Mouse (Mus musculus): Measurements from ENCODE around the gene Lrrc36. TPM values are rescaled to one million over a fixed set of nuclear protein-coding genes. Genes with fewer than 3 reads are reported as not detected.
A peak's percentile ranks its signal among the peaks of the same experiment; 100 is the strongest.

Lrrc36 gene
- under 1 TPM in 1 of 2 experiments, not detected in 1; 0.27 TPM for total RNA-seq (2021)
- long read RNA-seq, experiment 1, partial matches to known transcripts: 0 of 1 reads
- long read RNA-seq, experiment 1, other reads (novel, unspliced or antisense): 0 of 1 reads
- long read RNA-seq, experiment 2, partial matches to known transcripts: 0 of 2 reads
- long read RNA-seq, experiment 2, other reads (novel, unspliced or antisense): 2 of 2 reads

- H3K4me3 ChIP-seq: 0 out of 2 replicates have a peak within 1 kb of the TSS, but pooled peaks have one; percentile 11
- no peak within 1 kb of the TSS for H3K27ac ChIP-seq
- intact Hi-C loops (cut with DNase I): no loop called here
- peak in 1 of 2 experiments; percentile 19 for DNase-seq (ENCODE audit: extremely low spot score in 1 of 2, low spot score in 2 of 2)
- TF ChIP-seq CTCF (IDR thresholded peaks at IDR 0.05): peak; percentile 40
Measured at GRCm38 (mm10) chr8:105413391-105413790, at the start of gene Lrrc36, which contains the start of gene Kctd19. Gene Lrrc36, plus strand, starts transcription at chr8:105413571. Gene Kctd19, minus strand, starts transcription at chr8:105413502.

GRCm38 (mm10) chr8:105367107-105367506 is 46.3 kb upstream of the Lrrc36 start:
- no peak for DNase-seq (ENCODE audit: extremely low spot score in 1 of 2, low spot score in 2 of 2)
- H3K4me3 ChIP-seq: no peak overlapping the region
- intact Hi-C loops (cut with DNase I): no loop called here
- peak; percentile 47 for TF ChIP-seq CTCF (IDR thresholded peaks at IDR 0.05)
- no peak overlapping the region for H3K27ac ChIP-seq

GRCm38 (mm10) chr8:105372473-105372872 is 40.9 kb upstream of the Lrrc36 start:
- no peak for DNase-seq (ENCODE audit: extremely low spot score in 1 of 2, low spot score in 2 of 2)
- H3K4me3 ChIP-seq: no peak overlapping the region
- H3K27ac ChIP-seq: no peak overlapping the region
- no peak for TF ChIP-seq CTCF (IDR thresholded peaks at IDR 0.05)
- intact Hi-C loops (cut with DNase I): no loop called here

- Histone ChIP-seq H3K4me3 (no peak within 1 kb of the TSS), H3K27ac (no peak within 1 kb of the TSS)
- TF ChIP-seq CTCF (IDR thresholded peaks at IDR 0.05): no peak
- intact Hi-C loops (cut with DNase I): no loop called here
- no peak for DNase-seq (ENCODE audit: extremely low spot score in 1 of 2, low spot score in 2 of 2)
Measured at GRCm38 (mm10) chr8:105373032-105373431, 40.3 kb upstream of the Lrrc36 start, which contains the start of gene Plekhg4. Gene Plekhg4, plus strand, starts transcription at chr8:105373274.

- no peak for DNase-seq (ENCODE audit: extremely low spot score in 1 of 2, low spot score in 2 of 2)
- TF ChIP-seq CTCF (IDR thresholded peaks at IDR 0.05): peak; percentile 50
- no peak overlapping the region for H3K4me3 ChIP-seq
- no peak overlapping the region for H3K27ac ChIP-seq
- intact Hi-C loops (cut with DNase I): no loop called here
Measured at GRCm38 (mm10) chr8:105374513-105374966, 38.8 kb upstream of the Lrrc36 start.

- intact Hi-C loops (cut with DNase I): no loop called here
- peak in 1 of 2 experiments; percentile 36 for DNase-seq (ENCODE audit: extremely low spot score in 1 of 2, low spot score in 2 of 2)
- Histone ChIP-seq H3K27ac (no peak overlapping the region), H3K4me3 (no peak overlapping the region)
- no peak for TF ChIP-seq CTCF (IDR thresholded peaks at IDR 0.05)
Measured at GRCm38 (mm10) chr8:105378673-105379072, 34.7 kb upstream of the Lrrc36 start.

- Histone ChIP-seq H3K27ac (no peak overlapping the region), H3K4me3 (no peak overlapping the region)
- intact Hi-C loops (cut with DNase I): no loop called here
- no peak for TF ChIP-seq CTCF (IDR thresholded peaks at IDR 0.05)
- no peak for DNase-seq (ENCODE audit: extremely low spot score in 1 of 2, low spot score in 2 of 2)
Measured at GRCm38 (mm10) chr8:105380308-105380707, 33.1 kb upstream of the Lrrc36 start.

- no peak; the same call in 1 of the 2 replicates for TF ChIP-seq CTCF (IDR thresholded peaks at IDR 0.05)
- no peak overlapping the region for H3K4me3 ChIP-seq
Measured at GRCm38 (mm10) chr8:105384070-105384469, 29.3 kb upstream of the Lrrc36 start.

GRCm38 (mm10) chr8:105387151-105387550 is 26.2 kb upstream of the Lrrc36 start:
- DNase-seq (ENCODE audit: extremely low spot score in 1 of 2, low spot score in 2 of 2): no peak
- intact Hi-C loops (cut with DNase I): no loop called here
- Histone ChIP-seq H3K27ac (no peak overlapping the region), H3K4me3 (no peak overlapping the region)
- TF ChIP-seq CTCF (IDR thresholded peaks at IDR 0.05): no peak

More at GRCm38 (mm10) chr8:105384070-105384469, 29.3 kb upstream of the Lrrc36 start:
- DNase-seq (ENCODE audit: extremely low spot score in 1 of 2, low spot score in 2 of 2): no peak
- H3K27ac ChIP-seq: no peak overlapping the region
- intact Hi-C loops (cut with DNase I): no loop called here

GRCm38 (mm10) chr8:105389096-105389495 is 24.3 kb upstream of the Lrrc36 start:
- no peak for TF ChIP-seq CTCF (IDR thresholded peaks at IDR 0.05)
- intact Hi-C loops (cut with DNase I): no loop called here

GRCm38 (mm10) chr8:105393089-105393787 is 20.1 kb upstream of the Lrrc36 start:
- H3K4me3 ChIP-seq: no peak overlapping the region
- intact Hi-C loops (cut with DNase I): no loop called here
- no peak for TF ChIP-seq CTCF (IDR thresholded peaks at IDR 0.05)
- no peak for DNase-seq (ENCODE audit: extremely low spot score in 1 of 2, low spot score in 2 of 2)
- no peak overlapping the region for H3K27ac ChIP-seq

More at GRCm38 (mm10) chr8:105389096-105389495, 24.3 kb upstream of the Lrrc36 start:
- no peak for DNase-seq (ENCODE audit: extremely low spot score in 1 of 2, low spot score in 2 of 2)
- H3K4me3 ChIP-seq: no peak overlapping the region
- no peak overlapping the region for H3K27ac ChIP-seq

- H3K4me3 ChIP-seq: no peak overlapping the region
- TF ChIP-seq CTCF (IDR thresholded peaks at IDR 0.05): no peak
- H3K27ac ChIP-seq: no peak overlapping the region
- intact Hi-C loops (cut with DNase I): no loop called here
- no peak for DNase-seq (ENCODE audit: extremely low spot score in 1 of 2, low spot score in 2 of 2)
Measured at GRCm38 (mm10) chr8:105393915-105394314, 19.5 kb upstream of the Lrrc36 start.

Data from left cerebral cortex, adult 2 months (tissue).